Mouse (Mus musculus): ENCODE measurements around the gene Lect2.

DNA sequence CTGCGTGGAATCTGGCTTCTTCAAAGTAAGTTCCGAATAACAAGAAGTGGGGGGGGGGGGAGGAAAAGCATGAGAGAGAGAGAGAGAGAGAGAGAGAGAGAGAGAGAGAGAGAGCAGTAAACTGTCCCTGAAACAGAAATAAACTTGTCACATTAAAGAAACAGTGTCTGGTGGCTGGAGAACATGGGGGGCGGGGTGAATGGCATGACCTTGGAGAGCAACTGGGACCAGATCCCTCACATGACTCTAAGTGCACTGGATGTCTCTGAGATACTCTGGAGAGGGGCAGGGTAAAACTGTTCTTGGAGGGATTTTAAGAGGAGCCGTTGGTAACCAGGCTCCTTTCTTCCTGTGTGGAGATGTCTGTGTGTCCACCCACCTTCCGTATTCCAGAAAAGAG lies 41.9 kb upstream of the Lect2 start:
- TF ChIP-seq CTCF (IDR thresholded peaks at IDR 0.05; ENCODE audit: low read depth) (no peak), EP300 (IDR thresholded peaks at IDR 0.05; ENCODE audit: low read depth) (no peak)

Data from heart, postnatal 0 days (tissue).